Mouse (Mus musculus): ENCODE data around the gene Wsb2.

- no peak for TF ChIP-seq POLR2A (IDR thresholded peaks at IDR 0.05; ENCODE audit: borderline replicate concordance, extremely low read depth, low read depth, low read length)
- TF ChIP-seq CTCF (IDR thresholded peaks at IDR 0.05; ENCODE audit: insufficient read depth, low read length) = no peak
Observed at GRCm38 (mm10) chr5:117409369-117409768, 52.3 kb downstream of the Wsb2 start.

Data from lung, adult 2 months (tissue).